Mouse (Mus musculus) adrenal gland, postnatal 4 days (tissue): Measurements from ENCODE around the gene Prss32. TPM values are rescaled to one million over a fixed set of nuclear protein-coding genes. Genes with fewer than 3 reads are reported as not detected.

ENCODE experiments used
- DNase-seq, 2 experiments: peaks; one replicate each; pipeline ENCODE4 v3.0.0; 2021 to 2022; ENCODE audit warnings: low spot score in 2 of 2, mixed read lengths in 2 of 2
- long read RNA-seq, 2 experiments: library from polyadenylated mRNA; stranded (forward); transcript quantifications; one replicate each; pipeline ENCODE4 v2.0.0; 2021
- total RNA-seq, 2 experiments: library from RNA; stranded (reverse); gene quantifications; 2 replicates each; pipeline ENCODE4 v1.2.3; 2021

Prss32 gene
- not detected for total RNA-seq
- long read RNA-seq, experiment 1, result 0 reads
- long read RNA-seq, experiment 2, result 0 reads

- DNase-seq, result peak in 1 of 2 experiments; percentile 43
Observed at GRCm38 (mm10) chr17:23843812-23844273, at the start of gene Prss32, which contains the start of gene Prss41. Gene Prss32 (plus strand): TSS chr17:23843855. Gene Prss41 (minus strand): TSS chr17:23844172.

GRCm38 (mm10) chr17:23795323-23795722 is 48.3 kb upstream of the Prss32 start:
- no peak for DNase-seq

- DNase-seq, result no peak
Observed at GRCm38 (mm10) chr17:23797316-23797715, 46.3 kb upstream of the Prss32 start.

- no peak for DNase-seq
Observed at GRCm38 (mm10) chr17:23801627-23802026, 42.0 kb upstream of the Prss32 start.

GRCm38 (mm10) chr17:23802746-23803365 is 40.8 kb upstream of the Prss32 start:
- DNase-seq, result peak; percentile 79 to 89

- peak; percentile 71 to 72 for DNase-seq
Observed at GRCm38 (mm10) chr17:23803366-23804041, 40.2 kb upstream of the Prss32 start.

- no peak for DNase-seq
Observed at GRCm38 (mm10) chr17:23804426-23805085, 39.1 kb upstream of the Prss32 start.

- DNase-seq, result no peak
Observed at GRCm38 (mm10) chr17:23806867-23807266, 36.8 kb upstream of the Prss32 start.

- no peak for DNase-seq
Observed at GRCm38 (mm10) chr17:23807918-23808317, 35.7 kb upstream of the Prss32 start.

- no peak for DNase-seq
Observed at GRCm38 (mm10) chr17:23815641-23816040, 28.0 kb upstream of the Prss32 start.

GRCm38 (mm10) chr17:23818579-23818978 is 25.1 kb upstream of the Prss32 start:
- DNase-seq, result no peak

- no peak for DNase-seq
Observed at GRCm38 (mm10) chr17:23819235-23819634, 24.4 kb upstream of the Prss32 start.

GRCm38 (mm10) chr17:23820731-23821130 is 22.9 kb upstream of the Prss32 start:
- DNase-seq, result no peak

- no peak for DNase-seq
Observed at GRCm38 (mm10) chr17:23822094-23822493, 21.6 kb upstream of the Prss32 start.

GRCm38 (mm10) chr17:23823018-23823417 is 20.6 kb upstream of the Prss32 start:
- DNase-seq, result no peak

GRCm38 (mm10) chr17:23823614-23824013 is 20.0 kb upstream of the Prss32 start:
- DNase-seq, result no peak

GRCm38 (mm10) chr17:23825591-23825990 is 18.1 kb upstream of the Prss32 start:
- DNase-seq, result no peak

GRCm38 (mm10) chr17:23828271-23829001 is 15.2 kb upstream of the Prss32 start:
- no peak for DNase-seq

- peak in 1 of 2 experiments; percentile 80 for DNase-seq
Observed at GRCm38 (mm10) chr17:23829064-23829619, 14.5 kb upstream of the Prss32 start, which contains the start of gene Elob. Gene Elob (minus strand): TSS chr17:23829136.

GRCm38 (mm10) chr17:23831201-23831600 is 12.5 kb upstream of the Prss32 start:
- DNase-seq, result no peak
